Mouse (Mus musculus) myocyte (in vitro differentiated cells): ENCODE measurements at regions not wholly inside any gene's neighbourhood (a gene's known extent, or its start where the extent isn't known, plus 50 kb on each side); places are given as distances from the start of the nearest gene placed in this dataset.

Experiments used
- H3K27me3 ChIP-seq: one replicate; pipeline ENCODE4 v1.6.1; 2011; ENCODE audit not compliant: control insufficient read depth, insufficient read depth, insufficient read length
- H3K36me3 ChIP-seq: one replicate; pipeline ENCODE4 v1.6.1; 2011; ENCODE audit not compliant: control insufficient read depth, insufficient read depth
- H3K4me2 ChIP-seq: one replicate; pipeline ENCODE4 v1.6.1; 2011; ENCODE audit warnings: low read depth, control low read depth
- H3K4me3 ChIP-seq: one replicate; pipeline ENCODE4 v1.5.1; 2011; ENCODE audit warnings: mild to moderate bottlenecking, control low read depth, moderate library complexity
- H3K79me2 ChIP-seq: one replicate; pipeline ENCODE4 v1.6.1; 2011; ENCODE audit not compliant: control insufficient read depth, insufficient read depth
- H3ac ChIP-seq: one replicate; pipeline ENCODE4 v1.6.1; 2011; ENCODE audit not compliant: control insufficient read depth, insufficient read length
- CEBPB ChIP-seq: IDR thresholded peaks from 2 replicates; pipeline ENCODE4 v1.6.1; 2011; ENCODE audit warnings: mild to moderate bottlenecking, moderate library complexity; ENCODE audit not compliant: poor library complexity, insufficient read depth, severe bottlenecking
- E2F4 ChIP-seq: IDR thresholded peaks from one replicate; pipeline ENCODE4 v1.6.1; 2011; ENCODE audit warnings: mild to moderate bottlenecking, control low read depth, moderate library complexity; ENCODE audit not compliant: insufficient read depth
- MAX ChIP-seq: IDR thresholded peaks from one replicate; pipeline ENCODE4 v1.6.1; 2011; ENCODE audit warnings: low read depth, mild to moderate bottlenecking, control low read depth
- MYOD1 ChIP-seq, 3 experiments: IDR thresholded peaks; one replicate each; pipeline ENCODE4 v1.6.1; 2011; ENCODE audit warnings: control low read depth in 2 of 3, low read depth in 2 of 3, mild to moderate bottlenecking in 2 of 3, moderate library complexity in 1 of 3; ENCODE audit not compliant: insufficient read length in 2 of 3, control insufficient read depth in 1 of 3
- MYOG ChIP-seq, 3 experiments: IDR thresholded peaks; one replicate each; pipeline ENCODE4 v1.6.1; 2011; ENCODE audit warnings: control low read depth in 2 of 3, low read depth in 2 of 3, mild to moderate bottlenecking in 2 of 3; ENCODE audit not compliant: insufficient read length in 2 of 3, control insufficient read depth in 1 of 3, insufficient read depth in 1 of 3
- POLR2A ChIP-seq: IDR thresholded peaks from one replicate; pipeline ENCODE4 v1.6.1; 2011; ENCODE audit warnings: low read depth, mild to moderate bottlenecking, control low read depth, moderate library complexity; ENCODE audit not compliant: insufficient read length
- POLR2AphosphoS2 ChIP-seq: IDR thresholded peaks from one replicate; pipeline ENCODE4 v1.6.1; 2011; ENCODE audit warnings: low read depth, control low read depth; ENCODE audit not compliant: insufficient read length
- REST ChIP-seq: IDR thresholded peaks from one replicate; pipeline ENCODE4 v1.6.1; 2011; ENCODE audit warnings: mild to moderate bottlenecking, control low read depth, moderate library complexity; ENCODE audit not compliant: insufficient read depth, insufficient read length
- SRF ChIP-seq: IDR thresholded peaks from one replicate; pipeline ENCODE4 v1.6.1; 2011; ENCODE audit warnings: low read depth; ENCODE audit not compliant: control insufficient read depth, insufficient read length
- TCF12 ChIP-seq: IDR thresholded peaks from one replicate; pipeline ENCODE4 v1.6.1; 2011; ENCODE audit warnings: mild to moderate bottlenecking, control low read depth; ENCODE audit not compliant: poor library complexity, insufficient read depth, severe bottlenecking
- TCF3 ChIP-seq: IDR thresholded peaks from one replicate; pipeline ENCODE4 v1.6.1; 2011; ENCODE audit warnings: low read depth, control low read depth; ENCODE audit not compliant: insufficient read length
- USF1 ChIP-seq: IDR thresholded peaks from one replicate; pipeline ENCODE4 v1.6.1; 2011; ENCODE audit warnings: low read depth, mild to moderate bottlenecking, control low read depth, moderate library complexity

DNA sequence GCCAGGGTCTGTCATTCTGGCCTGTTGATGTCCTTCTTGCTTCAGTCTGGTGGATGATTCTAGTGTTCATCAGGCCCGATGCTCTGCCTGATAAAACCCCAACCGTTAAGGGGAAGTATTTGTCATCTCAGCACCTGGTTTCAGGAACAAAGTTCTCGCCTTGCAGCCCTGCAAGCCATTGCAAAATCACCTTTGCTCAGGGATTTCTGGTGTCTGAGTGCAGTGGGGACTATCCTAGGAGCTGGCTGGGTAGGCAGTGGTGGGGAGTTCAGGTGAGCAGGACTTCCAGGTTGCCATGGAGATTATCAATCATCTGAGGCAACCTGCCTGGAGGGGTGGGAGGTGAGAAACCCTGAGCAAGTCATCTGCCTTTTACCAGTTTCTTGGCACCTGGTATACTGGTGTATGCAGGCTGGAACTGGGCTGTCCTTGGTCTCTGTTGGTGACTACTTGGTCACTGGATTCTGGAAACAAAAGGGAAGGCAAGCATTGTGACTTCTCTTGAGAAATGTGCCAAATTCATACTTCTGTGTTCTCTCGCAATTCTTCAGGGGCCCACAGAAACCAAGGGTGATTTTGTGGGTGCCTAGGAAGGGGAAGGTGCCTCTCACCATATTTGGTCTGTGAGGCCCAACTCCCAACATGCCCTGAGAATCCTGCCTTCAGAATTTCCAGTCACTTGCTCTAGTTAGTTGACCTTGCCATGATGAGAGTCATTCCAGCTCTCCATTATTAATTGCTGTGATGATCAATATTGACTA, 154.7 kb upstream of the Id2 start:
- no peaks in the 10 kb centered on the region for H3K79me2 ChIP-seq
- no peaks in the 10 kb centered on the region for H3K36me3 ChIP-seq
- H3K4me3 ChIP-seq: no peak overlapping the region
- TF ChIP-seq REST (no peak), SRF (no peak), MAX (no peak), POLR2AphosphoS2 (no peak), TCF3 (no peak), TCF12 (no peak), USF1 (no peak)
- no peak overlapping the region for H3ac ChIP-seq
- no peaks in the 10 kb centered on the region for H3K27me3 ChIP-seq
- no peak overlapping the region for H3K4me2 ChIP-seq

GRCm38 (mm10) chr12:25250881-25251280, 153.9 kb upstream of the Id2 start:
- TF ChIP-seq POLR2AphosphoS2: no peak
- no peak for TF ChIP-seq TCF12
- TF ChIP-seq MYOD1 (IDR thresholded peaks at IDR 0.05; ENCODE audit: control insufficient read depth in 1 of 3, insufficient read length in 2 of 3, low read depth in 2 of 3): no peak
- no peak for TF ChIP-seq CEBPB
- no peak for TF ChIP-seq MAX
- no peak for TF ChIP-seq USF1
- no peak for TF ChIP-seq POLR2A

DNA sequence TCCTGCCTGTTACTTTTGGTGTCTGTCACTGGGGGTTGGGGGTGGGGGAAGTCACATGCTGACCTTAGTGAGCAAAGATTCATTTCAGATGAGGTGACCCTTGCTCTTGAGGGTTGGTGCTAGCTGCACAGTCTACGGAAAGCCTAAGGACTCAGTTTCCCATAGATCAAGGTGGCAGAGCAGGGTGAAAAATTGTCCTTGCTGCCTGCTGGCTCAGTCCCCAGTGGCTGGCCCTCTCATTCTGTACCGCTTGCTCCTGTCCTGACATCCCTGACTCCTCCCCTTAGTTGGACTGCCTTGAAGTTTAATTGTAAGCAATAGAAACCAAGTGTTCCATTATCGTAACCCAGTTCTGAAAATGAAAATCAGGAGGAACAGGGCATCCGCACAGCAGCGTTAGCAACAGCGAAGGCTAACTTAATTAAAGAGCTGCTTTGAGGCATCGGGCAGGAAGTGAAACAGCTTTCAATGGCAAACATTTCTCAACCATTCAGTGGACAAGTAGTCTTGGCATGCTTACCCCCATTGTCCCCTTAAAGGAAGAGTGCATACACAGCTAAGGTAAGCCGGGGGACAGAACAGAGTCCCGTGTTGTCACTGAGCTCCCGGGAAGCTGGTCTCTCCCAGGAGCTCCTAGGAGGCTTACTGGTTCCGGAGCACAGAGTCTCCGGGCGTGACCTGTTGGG, 151.9 kb upstream of the Id2 start:
- no peaks in the 10 kb centered on the region for H3K27me3 ChIP-seq
- H3K4me3 ChIP-seq: no peak overlapping the region
- no peaks in the 10 kb centered on the region for H3K36me3 ChIP-seq
- TF ChIP-seq TCF12 (no peak), POLR2A (no peak), POLR2AphosphoS2 (no peak), E2F4 (no peak), MYOD1 (IDR thresholded peaks at IDR 0.05; ENCODE audit: control insufficient read depth in 1 of 3, insufficient read length in 2 of 3, low read depth in 2 of 3) (no peak)
- H3ac ChIP-seq: no peak overlapping the region
- no peaks in the 10 kb centered on the region for H3K79me2 ChIP-seq
- H3K4me2 ChIP-seq: no peak overlapping the region

More at GRCm38 (mm10) chr12:25250881-25251280, 153.9 kb upstream of the Id2 start:
- Histone ChIP-seq H3K4me3 (no peak overlapping the region), H3K79me2 (no peaks in the 10 kb centered on the region), H3K4me2 (no peak overlapping the region), H3K36me3 (no peaks in the 10 kb centered on the region), H3ac (no peak overlapping the region), H3K27me3 (no peaks in the 10 kb centered on the region)

DNA sequence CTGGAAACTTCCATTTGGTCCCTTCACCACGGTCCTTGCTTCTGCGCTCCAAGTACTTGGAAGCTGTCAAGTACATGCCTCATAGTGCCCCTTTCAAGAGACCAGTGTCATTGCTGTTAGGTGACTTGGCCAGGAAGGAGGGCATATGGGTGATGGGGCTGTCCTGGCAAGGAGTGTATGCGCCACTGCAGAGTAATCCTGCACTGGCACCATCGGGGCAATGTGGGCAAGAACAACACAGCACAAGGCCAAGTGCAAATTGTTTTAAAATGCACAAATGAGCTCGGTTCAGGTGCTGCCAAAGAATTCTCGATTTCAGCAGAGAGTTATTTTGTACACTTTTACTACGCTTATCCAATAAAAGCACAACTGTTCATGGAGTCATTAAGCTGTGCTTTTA, 149.6 kb upstream of the Id2 start:
- TF ChIP-seq POLR2A (no peak), MYOD1 (IDR thresholded peaks at IDR 0.05; ENCODE audit: control insufficient read depth in 1 of 3, insufficient read length in 2 of 3, low read depth in 2 of 3) (no peak), POLR2AphosphoS2 (no peak), USF1 (no peak), MYOG (IDR thresholded peaks at IDR 0.05; ENCODE audit: control insufficient read depth in 1 of 3, insufficient read depth in 1 of 3, insufficient read length in 2 of 3, low read depth in 2 of 3) (no peak), REST (no peak), SRF (no peak), MAX (no peak), TCF3 (no peak), CEBPB (no peak), E2F4 (no peak), TCF12 (no peak)
- H3K27me3 ChIP-seq: no peaks in the 10 kb centered on the region
- H3K4me2 ChIP-seq: no peak overlapping the region
- no peaks in the 10 kb centered on the region for H3K36me3 ChIP-seq
- H3ac ChIP-seq: no peak overlapping the region
- no peak overlapping the region for H3K4me3 ChIP-seq
- H3K79me2 ChIP-seq: no peaks in the 10 kb centered on the region

DNA sequence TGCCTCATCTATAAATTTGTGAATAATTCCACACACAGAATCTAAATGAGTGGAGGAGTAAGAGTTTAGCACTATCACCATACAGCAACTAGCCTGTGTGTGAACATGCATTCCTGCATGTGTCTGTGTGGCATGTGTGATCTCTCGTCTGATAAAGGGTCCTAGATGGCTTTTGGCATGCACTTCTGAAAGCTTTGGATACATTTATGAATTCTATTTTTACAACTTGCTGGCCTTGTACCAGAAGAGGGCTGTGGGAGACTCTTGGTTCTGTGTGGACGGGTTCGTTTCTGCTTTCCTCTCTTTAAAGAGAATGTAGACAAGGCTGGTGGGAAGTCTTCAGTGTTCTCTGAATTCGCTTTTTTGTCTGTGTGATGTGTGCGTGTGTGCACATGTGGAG, 148.7 kb upstream of the Id2 start:
- H3K36me3 ChIP-seq: no peaks in the 10 kb centered on the region
- H3ac ChIP-seq: no peak overlapping the region
- no peaks in the 10 kb centered on the region for H3K79me2 ChIP-seq
- H3K4me2 ChIP-seq: no peak overlapping the region
- no peak for TF ChIP-seq POLR2A
- no peak for TF ChIP-seq REST
- TF ChIP-seq MYOD1 (IDR thresholded peaks at IDR 0.05; ENCODE audit: control insufficient read depth in 1 of 3, insufficient read length in 2 of 3, low read depth in 2 of 3): no peak
- no peak for TF ChIP-seq POLR2AphosphoS2
- TF ChIP-seq E2F4: no peak
- TF ChIP-seq TCF3: no peak
- no peak for TF ChIP-seq MAX
- TF ChIP-seq USF1: no peak
- TF ChIP-seq TCF12: no peak
- no peak for TF ChIP-seq SRF
- H3K27me3 ChIP-seq: no peaks in the 10 kb centered on the region
- H3K4me3 ChIP-seq: no peak overlapping the region
